Mouse (Mus musculus) stomach, embryonic 15.5 days (tissue): ENCODE data around the gene Olfr750. TPM values are rescaled to one million over a fixed set of nuclear protein-coding genes. Genes with fewer than 3 reads are reported as not detected.

ENCODE experiments used
- polyA plus RNA-seq: library from polyadenylated mRNA; unstranded; fragments of >200 nt; fragmentation: Nextera tagmentation; extraction: Ambion mirVana; gene quantifications from 2 replicates; pipeline ENCODE4 v1.2.1, GENCODE M21; 2015

Gene Olfr750
- polyA plus RNA-seq, 1 experiment from 2014 or later, result not detected

Other genes with a start within 250 kb of the Olfr750 start
- 6.4 and 7.3 TPM in 2 replicates for gene Tep1, start 203.9 kb downstream of the Olfr750 start, polyA plus RNA-seq
- 0.28 and 0.36 TPM in 2 replicates for gene Klhl33, start 176.9 kb downstream of the Olfr750 start, polyA plus RNA-seq
- gene Osgep, start 149.5 kb downstream of the Olfr750 start, polyA plus RNA-seq, result 132 and 145 TPM in 2 replicates
- 179 and 204 TPM in 2 replicates for gene Apex1, start 149.5 kb downstream of the Olfr750 start, polyA plus RNA-seq
- gene Pip4p1, start 143.6 kb downstream of the Olfr750 start, polyA plus RNA-seq, result 50.9 and 51.8 TPM in 2 replicates
- 73.9 and 75.7 TPM in 2 replicates for gene Pnp, start 143.4 kb downstream of the Olfr750 start, polyA plus RNA-seq
- not detected in 2 replicates for gene Gm49342, start 129.9 kb downstream of the Olfr750 start, polyA plus RNA-seq
- gene Pnp2, start 118.4 kb downstream of the Olfr750 start, polyA plus RNA-seq, result 1.4 and 1.7 TPM in 2 replicates
- gene Rnase10, start 66.7 kb downstream of the Olfr750 start, polyA plus RNA-seq, result 0.28 TPM in 1 of 2 replicates, not detected in the other
- not detected in 2 replicates for gene Rnase9, start 32.6 kb downstream of the Olfr750 start, polyA plus RNA-seq
- not detected in 2 replicates for gene Rnase11, start 24.3 kb downstream of the Olfr750 start, polyA plus RNA-seq
- 0.44 and 0.83 TPM in 2 replicates for gene Rnase12, start 16.8 kb downstream of the Olfr750 start, polyA plus RNA-seq
- gene Rnase4, start 16.6 kb upstream of the Olfr750 start, polyA plus RNA-seq, result 152 and 176 TPM in 2 replicates
- gene Ang, start 16.7 kb upstream of the Olfr750 start, polyA plus RNA-seq, result 44.8 and 50.6 TPM in 2 replicates
- not detected in 2 replicates for gene Eddm3b, start 40.0 kb upstream of the Olfr750 start, polyA plus RNA-seq
- gene Rnase6, start 49.5 kb upstream of the Olfr750 start, polyA plus RNA-seq, result 2.8 and 3.1 TPM in 2 replicates
- 57.6 and 62.8 TPM in 2 replicates for gene Rnase1, start 72.3 kb upstream of the Olfr750 start, polyA plus RNA-seq
- gene Rnase2b, start 87.8 kb upstream of the Olfr750 start, polyA plus RNA-seq, result not detected in 2 replicates
- gene Ang2, start 124.7 kb upstream of the Olfr750 start, polyA plus RNA-seq, result not detected in 2 replicates
- gene Ear14, start 129.0 kb upstream of the Olfr750 start, polyA plus RNA-seq, result not detected in 2 replicates
- gene Rnase2a, start 181.7 kb upstream of the Olfr750 start, polyA plus RNA-seq, result not detected in 2 replicates